Mouse (Mus musculus): ENCODE data around the gene Cop1. TPM values are rescaled to one million over a fixed set of nuclear protein-coding genes. Genes with fewer than 3 reads are reported as not detected.
A peak's percentile ranks its signal among the peaks of the same experiment; 100 is the strongest.

Gene Cop1
- polyA plus RNA-seq, 1 experiment, result 225 TPM

DNA sequence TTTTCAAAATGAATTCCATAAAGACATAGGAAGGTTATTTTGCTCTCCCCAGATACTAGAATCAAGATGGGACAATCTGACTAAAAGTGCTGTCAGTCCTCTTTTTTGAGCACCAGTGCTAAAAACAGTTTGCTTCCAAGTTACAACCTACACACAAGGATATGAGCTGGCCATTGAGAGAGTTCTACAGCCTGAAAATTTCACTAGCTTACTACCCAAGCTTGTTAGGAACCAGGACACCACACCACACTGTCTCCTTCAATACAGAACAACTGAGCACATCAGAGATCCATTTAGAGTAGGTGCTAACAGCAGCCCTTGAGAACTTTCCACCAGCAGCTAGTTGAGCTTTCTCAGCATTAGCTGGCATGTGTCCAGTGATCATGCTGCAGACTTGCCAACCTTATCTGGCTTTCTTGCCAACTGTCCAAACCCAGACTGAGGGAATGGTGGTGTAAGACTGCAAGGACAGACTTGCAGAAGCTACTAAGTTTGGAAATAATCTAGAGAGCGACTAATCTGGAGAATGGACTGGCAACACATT is 123.0 kb downstream of the Cop1 start:
- Histone ChIP-seq H3K4me3 (ENCODE audit: insufficient read depth, low read length) (no peak overlapping the region), H3K27ac (ENCODE audit: insufficient read depth, low read length) (no peak overlapping the region), H3K4me1 (ENCODE audit: control insufficient read depth, insufficient read depth, low read length) (no peaks in the 10 kb centered on the region)
- TF ChIP-seq POLR2A (IDR thresholded peaks at IDR 0.05; ENCODE audit: low read depth, low read length) (no peak), CTCF (IDR thresholded peaks at IDR 0.05; ENCODE audit: borderline replicate concordance, insufficient read depth, low read length) (no peak)

DNA sequence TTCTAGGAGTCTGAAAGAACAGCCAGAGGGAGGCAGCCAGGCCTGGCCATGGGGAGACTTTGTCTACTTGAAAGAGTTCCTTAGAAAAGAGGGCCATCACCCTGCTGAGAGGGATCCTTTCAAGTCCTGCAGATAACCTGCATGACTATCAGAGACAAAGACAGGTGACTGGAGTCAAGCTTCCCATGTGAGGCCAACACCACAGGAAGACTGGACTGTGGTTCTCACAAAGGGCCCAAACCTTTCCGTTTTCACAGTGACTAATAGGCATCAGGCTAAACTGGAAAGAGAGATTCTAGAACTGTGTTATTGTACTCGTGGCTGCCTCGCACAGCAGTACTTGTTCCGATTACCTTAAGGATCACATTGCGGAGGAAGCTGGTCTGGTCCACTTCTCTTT is 126.6 kb downstream of the Cop1 start:
- TF ChIP-seq POLR2A (IDR thresholded peaks at IDR 0.05; ENCODE audit: low read depth, low read length) (no peak), CTCF (IDR thresholded peaks at IDR 0.05; ENCODE audit: borderline replicate concordance, insufficient read depth, low read length) (no peak)
- Histone ChIP-seq H3K4me3 (ENCODE audit: insufficient read depth, low read length) (no peak overlapping the region), H3K27ac (ENCODE audit: insufficient read depth, low read length) (no peak overlapping the region), H3K4me1 (ENCODE audit: control insufficient read depth, insufficient read depth, low read length) (no peaks in the 10 kb centered on the region)

DNA sequence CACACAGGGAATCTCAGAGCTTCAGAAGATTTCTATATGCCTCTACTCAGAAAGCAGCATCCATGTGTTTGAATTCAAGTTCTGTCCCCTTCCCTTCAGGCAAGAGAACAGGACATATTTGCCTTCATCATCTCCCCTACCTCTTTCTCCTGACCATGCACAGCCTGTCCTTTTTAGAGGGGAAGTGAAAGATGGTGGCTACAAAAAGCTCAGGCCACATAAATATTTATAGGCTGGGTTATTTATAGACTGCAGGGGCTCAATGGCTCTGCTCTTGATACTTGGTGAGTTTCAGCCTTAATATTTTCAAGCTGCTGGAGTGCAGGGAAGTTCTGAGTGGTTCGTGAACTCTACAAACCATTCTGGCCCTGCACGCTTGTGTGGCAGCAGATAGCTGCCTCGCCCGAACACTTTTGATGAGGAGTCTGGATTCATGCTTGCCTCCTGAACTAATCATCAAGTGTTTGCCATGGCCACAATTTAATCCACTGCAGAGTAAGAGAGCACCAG is 139.8 kb downstream of the Cop1 start:
- no peak overlapping the region for H3K27ac ChIP-seq (ENCODE audit: insufficient read depth, low read length)
- no peak overlapping the region for H3K4me3 ChIP-seq (ENCODE audit: insufficient read depth, low read length)
- TF ChIP-seq POLR2A (IDR thresholded peaks at IDR 0.05; ENCODE audit: low read depth, low read length) (no peak), CTCF (IDR thresholded peaks at IDR 0.05; ENCODE audit: borderline replicate concordance, insufficient read depth, low read length) (no peak)
- no peaks in the 10 kb centered on the region for H3K4me1 ChIP-seq (ENCODE audit: control insufficient read depth, insufficient read depth, low read length)

DNA sequence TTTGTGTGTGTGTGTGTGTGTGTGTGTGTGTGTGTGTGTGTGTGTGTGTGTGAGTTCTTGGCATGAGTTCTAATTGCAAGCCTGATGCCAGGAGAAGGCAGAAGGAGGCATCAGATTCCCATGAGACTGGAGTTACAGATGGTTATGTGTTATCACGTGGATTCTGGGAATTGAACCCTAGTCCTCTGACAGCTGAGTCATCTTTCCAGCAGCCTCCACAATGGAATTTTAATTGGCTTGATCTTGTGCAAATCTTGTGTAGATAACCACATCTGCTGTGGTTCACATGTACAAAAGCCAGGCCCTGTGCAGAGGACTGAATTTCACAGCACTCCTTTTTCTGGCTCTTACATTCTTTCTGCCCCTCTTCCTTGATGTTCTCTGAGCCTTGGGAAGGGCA is 150.1 kb downstream of the Cop1 start:
- no peak for TF ChIP-seq POLR2A (IDR thresholded peaks at IDR 0.05; ENCODE audit: low read depth, low read length)
- TF ChIP-seq CTCF (IDR thresholded peaks at IDR 0.05; ENCODE audit: borderline replicate concordance, insufficient read depth, low read length), result no peak
- Histone ChIP-seq H3K27ac (ENCODE audit: insufficient read depth, low read length) (peak overlapping the region; percentile 57), H3K4me1 (ENCODE audit: control insufficient read depth, insufficient read depth, low read length) (peaks cover 3% of the 10 kb centered on the region), H3K4me3 (ENCODE audit: insufficient read depth, low read length) (no peak overlapping the region)

DNA sequence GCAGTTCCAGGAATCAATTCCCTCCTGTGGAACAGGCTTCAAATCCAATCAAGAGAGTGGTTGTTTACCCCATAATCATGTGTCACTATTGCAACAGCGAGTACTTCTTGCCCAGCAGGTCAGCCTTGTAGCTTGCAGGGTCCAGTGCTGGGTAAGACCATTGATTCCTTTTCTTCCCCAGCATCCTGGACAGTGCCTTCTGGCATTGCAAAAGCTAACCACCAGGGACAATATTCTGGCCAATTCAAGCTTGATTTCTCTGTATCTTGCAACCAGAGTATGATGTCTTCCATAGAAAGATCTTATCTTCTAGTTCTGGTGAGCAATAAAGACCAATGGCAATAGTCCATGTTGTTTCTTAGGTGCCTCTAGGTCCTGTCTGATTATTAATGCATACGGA is 150.8 kb downstream of the Cop1 start:
- H3K27ac ChIP-seq (ENCODE audit: insufficient read depth, low read length), result no peak overlapping the region
- no peak for TF ChIP-seq POLR2A (IDR thresholded peaks at IDR 0.05; ENCODE audit: low read depth, low read length)
- no peak for TF ChIP-seq CTCF (IDR thresholded peaks at IDR 0.05; ENCODE audit: borderline replicate concordance, insufficient read depth, low read length)
- peaks cover 3% of the 10 kb centered on the region for H3K4me1 ChIP-seq (ENCODE audit: control insufficient read depth, insufficient read depth, low read length)
- no peak overlapping the region for H3K4me3 ChIP-seq (ENCODE audit: insufficient read depth, low read length)

DNA sequence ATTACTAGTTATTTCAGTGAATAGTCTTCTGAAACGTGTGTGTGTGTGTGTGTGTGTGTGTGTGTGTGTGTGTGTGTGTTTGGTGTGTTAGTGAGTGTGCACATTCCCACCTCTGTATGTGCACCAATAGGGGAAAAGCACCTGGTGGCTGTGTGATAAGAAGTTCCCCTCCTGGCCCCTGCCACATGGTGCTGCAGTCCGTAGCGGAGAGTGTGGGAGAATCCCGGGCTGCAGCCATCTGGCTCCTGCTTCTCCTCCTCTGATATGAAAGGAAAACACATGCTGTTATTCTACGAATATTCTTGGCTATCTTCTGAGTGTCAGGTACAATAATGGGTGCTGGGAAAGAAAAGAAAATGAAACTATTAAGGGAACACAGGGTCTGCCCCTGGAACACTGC is 154.3 kb downstream of the Cop1 start:
- Histone ChIP-seq H3K4me1 (ENCODE audit: control insufficient read depth, insufficient read depth, low read length) (peaks cover 3% of the 10 kb centered on the region), H3K4me3 (ENCODE audit: insufficient read depth, low read length) (no peak overlapping the region), H3K27ac (ENCODE audit: insufficient read depth, low read length) (no peak overlapping the region)
- TF ChIP-seq POLR2A (IDR thresholded peaks at IDR 0.05; ENCODE audit: low read depth, low read length), result no peak
- TF ChIP-seq CTCF (IDR thresholded peaks at IDR 0.05; ENCODE audit: borderline replicate concordance, insufficient read depth, low read length), result no peak

DNA sequence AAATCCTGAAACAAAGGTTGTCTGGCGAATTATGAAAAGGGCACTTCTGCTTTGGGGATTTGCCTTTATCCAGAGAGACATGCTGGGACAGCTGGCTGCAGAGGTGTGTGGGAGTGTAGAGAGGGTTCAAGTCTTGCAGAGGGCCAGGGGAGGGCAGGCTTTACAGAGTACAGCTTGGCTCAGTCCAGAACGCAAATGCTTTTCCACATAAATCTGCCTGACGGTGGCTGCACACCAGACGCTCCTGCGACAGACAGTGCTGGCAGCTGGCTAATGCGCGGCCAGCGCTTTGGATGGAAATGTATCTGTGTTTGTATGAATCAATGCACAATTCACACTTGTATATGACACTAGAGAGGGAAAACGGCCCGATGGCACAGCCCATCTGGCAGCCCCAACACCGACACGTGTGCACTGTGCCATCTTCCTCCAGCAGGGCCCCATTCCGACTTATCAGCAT is 156.5 kb downstream of the Cop1 start:
- H3K4me3 ChIP-seq (ENCODE audit: insufficient read depth, low read length), result no peak overlapping the region
- peaks cover 5% of the 10 kb centered on the region for H3K4me1 ChIP-seq (ENCODE audit: control insufficient read depth, insufficient read depth, low read length)
- TF ChIP-seq POLR2A (IDR thresholded peaks at IDR 0.05; ENCODE audit: low read depth, low read length) (no peak), CTCF (IDR thresholded peaks at IDR 0.05; ENCODE audit: borderline replicate concordance, insufficient read depth, low read length) (no peak)
- H3K27ac ChIP-seq (ENCODE audit: insufficient read depth, low read length), result no peak overlapping the region

DNA sequence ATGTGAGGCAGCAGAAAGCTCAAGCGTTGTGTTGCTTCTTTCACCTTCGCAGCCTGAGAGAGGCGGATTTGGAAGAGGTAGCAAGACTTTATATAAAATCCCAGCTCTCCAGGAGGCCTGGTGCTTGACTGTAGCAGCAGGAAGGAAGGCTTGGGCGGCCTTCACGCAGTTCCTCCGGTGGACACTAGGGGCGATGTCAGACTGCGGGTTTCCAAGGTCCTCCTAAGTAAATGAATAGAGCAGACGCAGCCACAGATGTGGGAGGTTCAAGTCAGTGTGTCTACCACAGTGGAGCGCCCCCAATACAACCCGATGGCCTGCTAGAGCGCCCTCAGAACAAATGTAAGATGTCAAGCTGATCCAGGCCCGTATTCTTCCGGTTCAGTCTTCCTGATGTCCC is 157.9 kb downstream of the Cop1 start:
- Histone ChIP-seq H3K27ac (ENCODE audit: insufficient read depth, low read length) (no peak overlapping the region), H3K4me1 (ENCODE audit: control insufficient read depth, insufficient read depth, low read length) (peaks cover 12% of the 10 kb centered on the region), H3K4me3 (ENCODE audit: insufficient read depth, low read length) (no peak overlapping the region)
- no peak for TF ChIP-seq POLR2A (IDR thresholded peaks at IDR 0.05; ENCODE audit: low read depth, low read length)
- TF ChIP-seq CTCF (IDR thresholded peaks at IDR 0.05; ENCODE audit: borderline replicate concordance, insufficient read depth, low read length), result peak; percentile 59; the same call in 1 of the 2 replicates

DNA sequence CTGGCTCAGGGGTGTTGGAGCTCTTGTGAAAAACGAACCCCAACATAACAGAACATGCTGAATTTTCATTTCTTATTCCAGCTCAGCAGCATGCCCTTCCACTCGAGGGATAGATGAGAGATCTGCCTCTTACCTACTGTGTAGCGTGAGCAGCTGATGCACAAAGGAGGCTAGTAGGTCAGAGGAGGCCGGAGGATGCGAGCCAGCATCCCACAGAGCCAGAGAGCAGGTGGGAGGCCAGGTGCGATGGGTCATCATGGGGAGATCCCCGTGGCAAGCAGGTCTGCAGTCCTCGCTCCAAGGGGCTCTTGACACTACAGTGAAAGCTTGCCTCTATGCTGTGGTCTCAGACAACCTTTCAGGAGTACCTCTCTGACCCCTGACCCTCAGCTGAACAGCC is 160.5 kb downstream of the Cop1 start:
- Histone ChIP-seq H3K27ac (ENCODE audit: insufficient read depth, low read length) (peak overlapping the region; percentile 93), H3K4me3 (ENCODE audit: insufficient read depth, low read length) (no peak overlapping the region), H3K4me1 (ENCODE audit: control insufficient read depth, insufficient read depth, low read length) (peaks cover 12% of the 10 kb centered on the region)
- TF ChIP-seq CTCF (IDR thresholded peaks at IDR 0.05; ENCODE audit: borderline replicate concordance, insufficient read depth, low read length) (no peak), POLR2A (IDR thresholded peaks at IDR 0.05; ENCODE audit: low read depth, low read length) (no peak)

DNA sequence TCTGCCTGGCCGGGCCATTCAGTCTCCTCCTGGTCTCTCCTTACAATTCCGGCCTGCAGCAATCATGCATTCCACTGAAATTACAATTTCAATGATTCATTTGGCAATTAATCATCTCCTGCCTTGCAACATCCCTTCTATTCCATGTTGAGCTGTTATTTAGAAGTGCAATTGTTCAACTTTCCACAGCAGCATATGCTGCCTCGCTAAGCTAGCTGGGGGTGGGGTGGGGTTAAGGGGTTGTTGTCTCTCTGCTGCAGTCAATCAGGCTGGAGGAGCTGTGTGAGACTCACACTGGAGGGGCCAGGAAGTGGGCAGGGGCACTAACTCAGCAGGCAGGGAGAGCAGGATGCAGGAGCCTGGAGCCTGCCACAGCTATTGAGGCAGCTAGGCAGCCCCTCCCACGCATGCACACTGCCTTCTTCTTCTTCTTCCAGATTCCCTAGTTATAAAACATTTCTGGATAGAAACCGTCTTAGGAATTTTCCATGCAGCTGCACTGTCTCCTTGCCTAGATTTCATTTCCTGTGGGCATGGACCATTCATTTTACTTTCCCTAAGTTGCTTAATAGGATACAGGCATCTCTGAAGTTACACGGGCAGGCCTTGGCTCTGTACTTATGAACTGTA is 161.1 kb downstream of the Cop1 start:
- TF ChIP-seq POLR2A (IDR thresholded peaks at IDR 0.05; ENCODE audit: low read depth, low read length) (no peak), CTCF (IDR thresholded peaks at IDR 0.05; ENCODE audit: borderline replicate concordance, insufficient read depth, low read length) (no peak)
- Histone ChIP-seq H3K4me3 (ENCODE audit: insufficient read depth, low read length) (no peak overlapping the region), H3K27ac (ENCODE audit: insufficient read depth, low read length) (peak overlapping the region; percentile 93), H3K4me1 (ENCODE audit: control insufficient read depth, insufficient read depth, low read length) (peaks cover 12% of the 10 kb centered on the region)

All from embryonic fibroblast, embryonic 13.5 days (primary cell).